Mouse (Mus musculus) retina, adult 2 months (tissue): Measurements from ENCODE around the gene Cacng3.
A peak's percentile ranks its signal among the peaks of the same experiment; 100 is the strongest.

Experiments used
- DNase-seq: peaks from one replicate; pipeline ENCODE4 v3.0.0-alpha.2; 2012; ENCODE audit warnings: low read depth, low spot score

The Cacng3 gene

GRCm38 (mm10) chr7:122718540-122718939, 48.2 kb downstream of the Cacng3 start:
- DNase-seq: no peak

GRCm38 (mm10) chr7:122723358-122723876, 53.1 kb downstream of the Cacng3 start:
- no peak for DNase-seq

- DNase-seq: no peak
Observed at GRCm38 (mm10) chr7:122726376-122726775, 56.1 kb downstream of the Cacng3 start.

- no peak for DNase-seq
Observed at GRCm38 (mm10) chr7:122728186-122728585, 57.9 kb downstream of the Cacng3 start.

- DNase-seq: peak; percentile 4
Observed at GRCm38 (mm10) chr7:122728846-122729245, 58.6 kb downstream of the Cacng3 start.

GRCm38 (mm10) chr7:122735323-122735722, 65.0 kb downstream of the Cacng3 start:
- no peak for DNase-seq

- DNase-seq: no peak
Observed at GRCm38 (mm10) chr7:122738541-122738940, 68.2 kb downstream of the Cacng3 start.

- DNase-seq: no peak
Observed at GRCm38 (mm10) chr7:122740663-122741062, 70.4 kb downstream of the Cacng3 start.

- DNase-seq: no peak
Observed at GRCm38 (mm10) chr7:122755920-122756603, 85.8 kb downstream of the Cacng3 start.

GRCm38 (mm10) chr7:122758645-122759044, 88.4 kb downstream of the Cacng3 start:
- DNase-seq: no peak

- no peak for DNase-seq
Observed at GRCm38 (mm10) chr7:122764506-122764905, 94.2 kb downstream of the Cacng3 start.

GRCm38 (mm10) chr7:122768292-122769020, 98.2 kb downstream of the Cacng3 start:
- no peak for DNase-seq

- DNase-seq: no peak
Observed at GRCm38 (mm10) chr7:122779601-122780000, 109.3 kb downstream of the Cacng3 start.

- DNase-seq: no peak
Observed at GRCm38 (mm10) chr7:122789929-122790328, 119.6 kb downstream of the Cacng3 start.

GRCm38 (mm10) chr7:122793655-122794346, 123.5 kb downstream of the Cacng3 start:
- no peak for DNase-seq

- no peak for DNase-seq
Observed at GRCm38 (mm10) chr7:122795140-122795539, 124.8 kb downstream of the Cacng3 start.

- no peak for DNase-seq
Observed at GRCm38 (mm10) chr7:122800821-122801220, 130.5 kb downstream of the Cacng3 start.

GRCm38 (mm10) chr7:122803839-122804496, 133.7 kb downstream of the Cacng3 start:
- DNase-seq: no peak

- no peak for DNase-seq
Observed at GRCm38 (mm10) chr7:122806531-122806930, 136.2 kb downstream of the Cacng3 start.

GRCm38 (mm10) chr7:122813724-122814123, 143.4 kb downstream of the Cacng3 start:
- no peak for DNase-seq

- DNase-seq: no peak
Observed at GRCm38 (mm10) chr7:122817565-122817964, 147.3 kb downstream of the Cacng3 start.
